Mouse (Mus musculus): ENCODE measurements around the gene Tshr.

DNA sequence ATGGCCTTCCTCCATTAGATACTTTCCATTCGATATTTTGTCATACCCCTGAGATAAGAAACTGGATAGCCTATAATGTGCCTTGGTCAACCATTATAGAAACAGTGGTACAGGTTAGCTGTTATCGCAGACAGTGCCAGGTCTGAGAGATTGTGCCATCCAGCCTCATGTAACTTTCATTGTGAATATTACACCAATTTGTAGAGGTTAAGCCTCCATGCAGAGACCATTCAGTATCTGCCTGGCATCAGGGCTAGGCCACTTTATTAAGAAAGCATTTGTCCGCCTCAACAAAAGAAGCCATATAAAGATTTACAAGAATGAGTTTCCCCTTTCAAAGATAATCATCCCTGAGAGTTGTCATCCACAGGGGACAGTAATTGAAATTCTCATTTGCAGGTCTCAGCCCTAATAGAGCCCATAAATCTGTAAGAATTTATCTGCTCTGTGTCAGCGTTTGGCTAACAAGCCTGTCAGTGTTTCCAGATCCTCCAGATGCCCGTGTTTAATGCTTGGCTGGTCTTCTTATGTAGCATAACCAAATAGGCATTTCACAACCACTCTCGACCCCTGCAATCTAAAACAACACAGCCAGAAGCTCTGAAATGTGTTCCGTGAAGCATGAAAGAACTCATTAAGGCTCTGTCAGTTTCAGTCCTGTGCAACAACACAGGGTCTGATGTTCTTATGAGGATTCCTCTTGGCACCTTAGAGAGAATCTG lies 28.3 kb downstream of the Tshr start:
- TF ChIP-seq CTCF (IDR thresholded peaks at IDR 0.05; ENCODE audit: low read depth) (no peak), EP300 (IDR thresholded peaks at IDR 0.05; ENCODE audit: low read depth) (no peak)
